Mouse (Mus musculus): ENCODE results near the gene Zfp51. TPM values are rescaled to one million over a fixed set of nuclear protein-coding genes. Genes with fewer than 3 reads are reported as not detected.

The Zfp51 gene
- polyA plus RNA-seq, 1 experiment from 2014 or later, result 14.7 TPM

GRCm38 (mm10) chr17:21504524-21504923 lies 54.4 kb downstream of the Zfp51 start:
- 96% methylated on average over 1 of the region's 1 CpGs for WGBS
- Histone ChIP-seq H3K4me1 (ENCODE audit: control insufficient read depth, insufficient read depth, low read length) (no peaks in the 10 kb centered on the region), H3K9ac (replicated peaks; ENCODE audit: low read depth, low read length) (no peak overlapping the region), H3K9me3 (ENCODE audit: control insufficient read depth, low read depth, low read length) (no peaks in the 10 kb centered on the region), H3K4me3 (ENCODE audit: low read depth, low read length) (no peak overlapping the region), H3K27me3 (ENCODE audit: control insufficient read depth, insufficient read depth, low read length) (no peaks in the 10 kb centered on the region), H3K4me2 (replicated peaks; ENCODE audit: low read depth, low read length) (no peak overlapping the region), H3K36me3 (ENCODE audit: control insufficient read depth, insufficient read depth, low read length) (peaks cover 17% of the 10 kb centered on the region), H3K27ac (ENCODE audit: low read length) (no peak overlapping the region)
- no peak for ATAC-seq (ENCODE audit: insufficient number of reproducible peaks, insufficient read depth, low FRiP score, low read depth)

GRCm38 (mm10) chr17:21506258-21506657 lies 56.1 kb downstream of the Zfp51 start:
- Histone ChIP-seq H3K9me3 (ENCODE audit: control insufficient read depth, low read depth, low read length) (no peaks in the 10 kb centered on the region), H3K4me1 (ENCODE audit: control insufficient read depth, insufficient read depth, low read length) (no peaks in the 10 kb centered on the region), H3K9ac (replicated peaks; ENCODE audit: low read depth, low read length) (no peak overlapping the region), H3K27ac (ENCODE audit: low read length) (no peak overlapping the region), H3K4me3 (ENCODE audit: low read depth, low read length) (no peak overlapping the region), H3K4me2 (replicated peaks; ENCODE audit: low read depth, low read length) (no peak overlapping the region), H3K27me3 (ENCODE audit: control insufficient read depth, insufficient read depth, low read length) (no peaks in the 10 kb centered on the region), H3K36me3 (ENCODE audit: control insufficient read depth, insufficient read depth, low read length) (peaks cover 13% of the 10 kb centered on the region)
- ATAC-seq (ENCODE audit: insufficient number of reproducible peaks, insufficient read depth, low FRiP score, low read depth), result no peak
- WGBS, result 94% methylated on average over 3 of the region's 3 CpGs

GRCm38 (mm10) chr17:21509756-21510155 lies 59.6 kb downstream of the Zfp51 start:
- H3K4me1 ChIP-seq (ENCODE audit: control insufficient read depth, insufficient read depth, low read length), result no peaks in the 10 kb centered on the region
- H3K27ac ChIP-seq (ENCODE audit: low read length), result no peak overlapping the region
- H3K9me3 ChIP-seq (ENCODE audit: control insufficient read depth, low read depth, low read length), result no peaks in the 10 kb centered on the region
- H3K4me2 ChIP-seq (replicated peaks; ENCODE audit: low read depth, low read length), result no peak overlapping the region
- no peaks in the 10 kb centered on the region for H3K27me3 ChIP-seq (ENCODE audit: control insufficient read depth, insufficient read depth, low read length)
- H3K9ac ChIP-seq (replicated peaks; ENCODE audit: low read depth, low read length), result no peak overlapping the region
- no peak for ATAC-seq (ENCODE audit: insufficient number of reproducible peaks, insufficient read depth, low FRiP score, low read depth)
- peaks cover 16% of the 10 kb centered on the region for H3K36me3 ChIP-seq (ENCODE audit: control insufficient read depth, insufficient read depth, low read length)
- H3K4me3 ChIP-seq (ENCODE audit: low read depth, low read length), result no peak overlapping the region

Other genes with a start within 250 kb of the Zfp51 start
- gene Vmn1r234, start 224.3 kb upstream of the Zfp51 start, polyA plus RNA-seq (2014; fragmentation: Nextera tagmentation; extraction: Ambion mirVana), result not detected in 2 replicates
- gene Vmn1r235, start 194.0 kb upstream of the Zfp51 start, polyA plus RNA-seq (2014; fragmentation: Nextera tagmentation; extraction: Ambion mirVana), result not detected in 2 replicates
- gene Vmn1r236, start 167.4 kb upstream of the Zfp51 start, polyA plus RNA-seq (2014; fragmentation: Nextera tagmentation; extraction: Ambion mirVana), result not detected in 2 replicates
- not detected in 2 replicates for gene Vmn1r237, start 138.5 kb upstream of the Zfp51 start, polyA plus RNA-seq (2014; fragmentation: Nextera tagmentation; extraction: Ambion mirVana)
- gene Zfp677, start 66.6 kb upstream of the Zfp51 start, polyA plus RNA-seq (2014; fragmentation: Nextera tagmentation; extraction: Ambion mirVana), result 4.0 and 4.5 TPM in 2 replicates
- gene Zfp54, start 27.1 kb upstream of the Zfp51 start, polyA plus RNA-seq (2014; fragmentation: Nextera tagmentation; extraction: Ambion mirVana), result 6.5 and 6.9 TPM in 2 replicates
- gene Zfp53, start 38.6 kb downstream of the Zfp51 start, polyA plus RNA-seq (2014; fragmentation: Nextera tagmentation; extraction: Ambion mirVana), result 13.1 and 13.8 TPM in 2 replicates
- 4.0 and 4.9 TPM in 2 replicates for gene Zfp52, start 85.2 kb downstream of the Zfp51 start, polyA plus RNA-seq (2014; fragmentation: Nextera tagmentation; extraction: Ambion mirVana)
- 25.3 and 26.6 TPM in 2 replicates for gene Zfp948, start 116.6 kb downstream of the Zfp51 start, polyA plus RNA-seq (2014; fragmentation: Nextera tagmentation; extraction: Ambion mirVana)
- 4.9 and 6.3 TPM in 2 replicates for gene Zfp983, start 200.2 kb downstream of the Zfp51 start, polyA plus RNA-seq (2014; fragmentation: Nextera tagmentation; extraction: Ambion mirVana)
- gene Gm10226, start 241.5 kb downstream of the Zfp51 start, polyA plus RNA-seq (2014; fragmentation: Nextera tagmentation; extraction: Ambion mirVana), result 5.4 and 7.0 TPM in 2 replicates